Mouse (Mus musculus): ENCODE measurements around the gene Dock6.

DNA sequence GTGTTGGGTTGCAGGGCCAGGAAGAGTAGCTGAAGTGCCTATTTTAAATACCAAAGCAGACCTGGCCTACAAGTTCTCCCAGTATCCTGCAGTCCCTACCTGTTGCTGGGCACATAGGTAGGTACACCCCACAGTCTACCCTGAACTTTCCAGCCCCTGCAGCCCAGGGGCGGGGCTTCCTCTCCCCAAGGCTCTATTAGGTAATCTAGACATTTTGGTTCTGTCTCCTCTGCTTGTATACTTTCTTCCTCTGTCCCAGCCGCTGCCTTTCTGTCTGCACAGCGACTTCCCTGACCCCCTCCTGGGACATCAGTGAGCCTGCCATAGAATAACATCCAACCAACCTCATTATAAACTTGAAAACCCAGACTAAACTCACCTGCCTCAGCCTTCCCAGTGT lies 102.1 kb downstream of the Dock6 start:
- no peak for TF ChIP-seq CTCF (IDR thresholded peaks at IDR 0.05; ENCODE audit: control insufficient read depth, insufficient read depth, insufficient read length)
- no peak for TF ChIP-seq FOSL1 (IDR thresholded peaks at IDR 0.05; ENCODE audit: insufficient read depth, low read length, poor library complexity, severe bottlenecking)
- TF ChIP-seq MAX (IDR thresholded peaks at IDR 0.05) = no peak
- TF ChIP-seq MYOD1 (IDR thresholded peaks at IDR 0.05; ENCODE audit: control insufficient read depth, insufficient read length, low read depth) = no peak
- TF ChIP-seq CEBPB (IDR thresholded peaks at IDR 0.05; ENCODE audit: low read depth) = no peak
